Mouse (Mus musculus): ENCODE data around the gene Gm47283. TPM values are rescaled to one million over a fixed set of nuclear protein-coding genes. Genes with fewer than 3 reads are reported as not detected.
"Not testable (repeated sequence)": the region's sequence is repeated elsewhere in the genome, so short reads cannot be mapped to it uniquely, and the experiment has no call there.

Gm47283 gene
- polyA plus RNA-seq, 1 experiment from 2014 or later = not detected

DNA sequence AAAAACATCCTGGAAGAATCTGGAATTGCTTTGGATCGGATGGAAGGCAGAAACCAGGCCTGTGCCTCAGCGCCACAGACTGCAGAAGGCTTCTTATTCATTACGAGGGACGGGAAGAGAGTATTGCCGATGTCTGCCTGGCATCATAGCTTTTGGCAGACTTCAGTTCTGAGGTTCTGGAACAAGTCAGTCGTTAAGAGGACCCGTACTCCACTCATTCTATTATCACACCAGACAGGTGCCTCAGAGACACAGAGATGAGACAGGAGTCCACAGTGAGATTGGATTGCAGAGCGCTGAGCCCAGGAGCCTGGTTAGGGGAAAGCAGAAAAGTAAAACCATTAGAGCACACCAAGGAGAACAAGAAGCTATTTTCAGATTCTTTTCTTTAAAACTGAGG lies 54.5 kb downstream of the Gm47283 start, which contains the start of gene Gm21748:
Gm21748 (minus strand) TSS at position 101 of the 400 bp plus-strand sequence.
- H3K27ac ChIP-seq (ENCODE audit: low read length); H3K4me3 ChIP-seq (ENCODE audit: low read length); H3K27me3 ChIP-seq (ENCODE audit: control insufficient read depth, insufficient read depth, low read length); H3K9ac ChIP-seq (ENCODE audit: low read length); H3K36me3 ChIP-seq (ENCODE audit: control insufficient read depth, insufficient read depth); H3K9me3 ChIP-seq (replicated peaks; ENCODE audit: control insufficient read depth, low read length); H3K4me2 ChIP-seq (ENCODE audit: low read depth, low read length); ATAC-seq (replicated peaks; ENCODE audit: extremely low read depth, insufficient read depth, low FRiP score); H3K4me1 ChIP-seq (ENCODE audit: control insufficient read depth, insufficient read depth, low read length): not testable (repeated sequence)
- WGBS = no CpG with 5 or more reads among the region's 8 CpGs

Other genes starting within 250 kb of the Gm47283 start
- gene Gm21860, start 29.9 kb upstream of the Gm47283 start, polyA plus RNA-seq (2015; fragmentation: Nextera tagmentation; extraction: Ambion mirVana) = not detected in 2 replicates
- not detected in 2 replicates for gene Gm21748, start 54.4 kb downstream of the Gm47283 start, polyA plus RNA-seq (2015; fragmentation: Nextera tagmentation; extraction: Ambion mirVana)